Mouse (Mus musculus): ENCODE data around the gene Ubac2.

DNA sequence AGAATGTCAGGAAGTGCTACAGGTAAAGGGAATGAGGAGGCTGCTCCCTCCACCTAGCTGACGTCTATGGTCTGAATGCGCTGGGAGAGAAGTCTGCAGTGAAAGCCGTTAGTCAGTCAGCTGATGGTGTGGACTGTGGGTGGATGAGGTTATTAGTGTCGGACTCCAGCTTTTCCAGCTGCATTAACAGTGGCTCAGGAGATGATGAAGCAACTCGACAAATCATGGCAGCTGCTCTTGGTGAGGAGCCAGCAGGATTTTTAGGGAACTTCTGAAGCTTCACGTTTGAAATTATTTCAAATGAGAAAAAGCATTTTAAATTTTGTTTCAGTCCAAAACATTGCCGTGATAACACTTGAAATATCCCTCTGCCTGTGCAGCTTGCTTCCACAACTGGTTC lies 131.9 kb downstream of the Ubac2 start:
- no peak for TF ChIP-seq CTCF (IDR thresholded peaks at IDR 0.05; ENCODE audit: low read depth, low read length)
- TF ChIP-seq GATA1 (IDR thresholded peaks at IDR 0.05; ENCODE audit: borderline replicate concordance, low read length), result no peak
- TF ChIP-seq POLR2AphosphoS5 (IDR thresholded peaks at IDR 0.05; ENCODE audit: insufficient replicate concordance, low read depth, low read length), result no peak
